Mouse (Mus musculus) midbrain, embryonic 16.5 days (tissue): ENCODE measurements around the gene Wbp1l. TPM values are rescaled to one million over a fixed set of nuclear protein-coding genes. Genes with fewer than 3 reads are reported as not detected.

Experiments used
- ATAC-seq: fragments of 200-750 bp; cut with Nextera tagmentation; 2 replicates; pipeline ENCODE4 v1.8.0; 2017; ENCODE audit warnings: moderate TSS enrichment
- H3K27ac ChIP-seq: fragments of 300-500 bp; sonication (generic); 2 replicates; pipeline ENCODE4 v1.5.1; 2014; ENCODE audit warnings: mild to moderate bottlenecking, low read length, mixed read lengths
- H3K27me3 ChIP-seq: fragments of 300-500 bp; sonication (generic); 2 replicates; pipeline ENCODE4 v1.6.1; 2014; ENCODE audit warnings: low read depth, low read length, mixed read lengths; ENCODE audit not compliant: control insufficient read depth, insufficient read depth
- H3K36me3 ChIP-seq: fragments of 300-500 bp; sonication (generic); 2 replicates; pipeline ENCODE4 v1.6.1; 2014; ENCODE audit warnings: mild to moderate bottlenecking, low read length, moderate library complexity, mixed read lengths; ENCODE audit not compliant: control insufficient read depth, insufficient read depth
- H3K4me1 ChIP-seq: fragments of 300-500 bp; sonication (generic); 2 replicates; pipeline ENCODE4 v1.6.1; 2014; ENCODE audit warnings: mild to moderate bottlenecking, low read length, mixed read lengths; ENCODE audit not compliant: control insufficient read depth, insufficient read depth
- H3K4me2 ChIP-seq: fragments of 300-500 bp; sonication (generic); 2 replicates; pipeline ENCODE4 v1.6.1; 2014; ENCODE audit warnings: mild to moderate bottlenecking, low read length, mixed read lengths
- H3K4me3 ChIP-seq: fragments of 300-500 bp; sonication (generic); 2 replicates; pipeline ENCODE4 v1.5.1; 2014; ENCODE audit warnings: low read depth, mild to moderate bottlenecking, low read length, moderate library complexity, mixed read lengths
- H3K9ac ChIP-seq: fragments of 300-500 bp; sonication (generic); 2 replicates; pipeline ENCODE4 v1.6.1; 2014; ENCODE audit warnings: low read depth, low read length, mixed read lengths
- H3K9me3 ChIP-seq: fragments of 300-500 bp; sonication (generic); replicated peaks from 2 replicates; pipeline ENCODE4 v1.6.1; 2014; ENCODE audit warnings: mild to moderate bottlenecking, low read length, mixed read lengths; ENCODE audit not compliant: control insufficient read depth, poor library complexity, severe bottlenecking
- whole genome bisulfite sequencing: fragments of 180-500 bp; shearing (Covaris S2); extraction: QIAGEN DNeasy Blood & Tissue Kit; methylation state at CpG from one replicate; pipeline ENCODE4 v1.1.7; 2014; 5-methylcytosine and 5-hydroxymethylcytosine counted together
- polyA plus RNA-seq: library from polyadenylated mRNA; unstranded; fragments of >200 nt; fragmentation: Nextera tagmentation; extraction: Ambion mirVana; gene quantifications from 2 replicates; pipeline ENCODE4 v1.2.1, GENCODE M21; 2015

Wbp1l gene
- polyA plus RNA-seq, 1 experiment from 2014 or later = 34.0 TPM

DNA sequence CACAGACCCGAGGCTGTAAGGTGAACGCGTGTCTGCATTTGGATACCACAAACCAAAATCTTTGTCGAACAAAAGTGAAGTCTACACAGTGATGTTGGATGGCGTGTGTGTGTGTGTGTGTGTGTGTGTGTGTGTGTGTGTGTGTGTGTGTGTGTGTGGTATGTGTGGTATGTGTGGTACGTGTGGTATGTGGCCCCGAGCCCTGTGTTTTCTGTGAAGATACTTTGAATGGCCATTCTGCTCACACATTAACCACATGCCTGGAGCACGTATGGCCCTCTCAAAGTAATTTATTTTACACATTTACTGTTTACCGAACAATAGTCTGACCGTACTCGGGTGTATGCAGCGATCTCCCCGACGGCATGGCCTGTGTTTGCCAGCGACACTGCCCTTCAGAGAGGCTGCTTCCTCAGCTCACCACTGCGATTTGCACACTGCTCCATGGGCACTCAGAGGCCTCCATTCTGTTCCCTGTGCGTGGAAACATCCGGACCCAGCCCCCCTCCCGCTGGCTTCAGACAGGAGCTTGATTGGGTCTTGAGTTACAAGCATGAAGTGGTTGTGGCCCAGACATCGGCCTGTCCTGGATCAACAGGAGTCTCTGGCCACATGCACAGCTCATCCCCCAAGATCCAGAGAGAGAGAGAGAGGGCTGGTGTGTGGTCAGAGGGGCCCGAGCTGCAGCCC, 57.4 kb downstream of the Wbp1l start:
- Histone ChIP-seq H3K4me1 (no peaks in the 10 kb centered on the region), H3K27me3 (no peaks in the 10 kb centered on the region), H3K9ac (no peak overlapping the region), H3K27ac (no peak overlapping the region), H3K36me3 (peaks cover 23% of the 10 kb centered on the region), H3K4me3 (no peak overlapping the region), H3K9me3 (no peaks in the 10 kb centered on the region), H3K4me2 (no peak overlapping the region)
- no peak for ATAC-seq
- WGBS = 95% methylated on average over 21 of the region's 21 CpGs

DNA sequence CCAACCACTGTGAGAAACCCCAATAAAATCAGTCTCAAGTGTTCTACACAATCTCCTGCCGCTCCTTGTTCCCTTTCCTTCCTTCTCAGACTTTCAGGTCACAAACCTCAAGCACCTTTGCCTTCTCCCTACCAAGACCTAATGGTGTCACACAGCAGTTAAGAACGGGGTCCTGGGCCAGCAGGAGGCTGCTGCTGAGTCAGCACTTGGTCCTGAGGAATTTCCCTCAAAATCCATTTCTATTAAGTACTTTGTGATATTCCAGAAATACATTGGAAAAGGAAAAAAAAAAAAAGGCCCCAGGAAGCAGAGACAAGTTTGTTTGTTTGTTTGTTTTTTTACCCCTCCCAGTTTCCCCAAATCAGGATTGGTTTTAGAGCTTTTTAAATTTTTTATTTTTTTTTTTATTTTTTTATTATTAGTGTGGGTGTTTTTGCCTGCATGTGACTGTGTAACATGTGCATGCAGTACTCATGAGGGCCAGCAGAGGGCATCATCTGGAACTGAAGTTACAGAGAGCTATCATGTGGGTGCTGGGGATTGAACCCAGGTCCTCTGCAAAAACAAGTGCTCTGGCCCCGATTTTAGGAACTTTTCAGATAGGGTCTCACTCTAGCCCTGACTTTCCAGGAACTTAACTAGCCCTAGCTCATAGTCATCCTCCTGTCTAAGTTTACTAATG, 58.6 kb downstream of the Wbp1l start:
- H3K27ac ChIP-seq = no peak overlapping the region
- H3K36me3 ChIP-seq = peaks cover 23% of the 10 kb centered on the region
- 96% methylated on average over 3 of the region's 3 CpGs for WGBS
- no peaks in the 10 kb centered on the region for H3K9me3 ChIP-seq
- no peak overlapping the region for H3K9ac ChIP-seq
- no peak for ATAC-seq
- H3K4me1 ChIP-seq = no peaks in the 10 kb centered on the region
- H3K27me3 ChIP-seq = no peaks in the 10 kb centered on the region
- H3K4me2 ChIP-seq = no peak overlapping the region
- H3K4me3 ChIP-seq = no peak overlapping the region

DNA sequence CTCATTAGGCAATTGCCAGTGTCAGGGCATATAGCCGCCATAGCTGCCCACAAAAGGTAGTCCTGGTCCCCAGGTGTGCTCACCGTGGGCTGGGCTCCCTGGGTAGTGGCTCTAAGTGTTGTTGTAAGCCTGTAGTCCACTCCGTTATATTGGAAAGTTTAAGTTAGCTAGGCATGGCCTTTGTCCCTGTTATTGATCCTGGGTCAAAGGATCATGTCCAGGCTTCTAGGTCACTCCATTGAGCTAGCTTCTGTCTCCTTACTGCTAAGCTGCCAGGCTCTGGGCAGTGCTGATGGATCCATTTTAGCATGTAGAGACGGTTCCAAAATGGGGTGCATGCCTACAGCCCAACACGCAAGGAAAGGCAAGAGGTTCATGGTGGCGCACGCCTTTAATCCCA, 59.5 kb downstream of the Wbp1l start:
- no peak overlapping the region for H3K4me3 ChIP-seq
- no peak for ATAC-seq
- H3K9ac ChIP-seq = no peak overlapping the region
- no peaks in the 10 kb centered on the region for H3K4me1 ChIP-seq
- H3K4me2 ChIP-seq = no peak overlapping the region
- no peak overlapping the region for H3K27ac ChIP-seq
- H3K9me3 ChIP-seq = no peaks in the 10 kb centered on the region
- 96% methylated on average over 7 of the region's 7 CpGs for WGBS
- peaks cover 21% of the 10 kb centered on the region for H3K36me3 ChIP-seq
- H3K27me3 ChIP-seq = no peaks in the 10 kb centered on the region

DNA sequence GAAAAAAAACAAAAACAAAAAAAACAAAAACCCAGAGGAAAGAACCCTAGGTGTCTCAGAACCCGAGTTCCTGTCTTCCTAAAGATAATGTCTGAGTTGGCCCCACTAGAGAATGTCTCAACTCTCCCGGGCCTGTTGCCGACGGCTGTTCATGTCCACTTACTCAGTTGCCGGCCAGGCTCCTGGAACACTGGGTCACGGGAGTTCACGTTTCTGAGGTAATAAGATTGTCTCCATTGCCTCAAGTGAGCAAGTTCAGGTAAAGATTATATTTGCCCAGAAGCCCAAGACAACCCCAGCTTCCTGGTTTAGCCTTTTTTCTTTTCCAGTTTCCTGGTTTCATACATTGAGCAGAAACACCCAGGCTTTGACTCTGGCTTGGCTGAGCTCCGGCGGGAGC, 60.0 kb downstream of the Wbp1l start:
- no peak for ATAC-seq
- H3K27me3 ChIP-seq = no peaks in the 10 kb centered on the region
- 88% methylated on average over 9 of the region's 9 CpGs for WGBS
- H3K4me3 ChIP-seq = no peak overlapping the region
- H3K27ac ChIP-seq = no peak overlapping the region
- no peak overlapping the region for H3K4me2 ChIP-seq
- H3K9me3 ChIP-seq = no peaks in the 10 kb centered on the region
- no peak overlapping the region for H3K9ac ChIP-seq
- peaks cover 19% of the 10 kb centered on the region for H3K36me3 ChIP-seq
- H3K4me1 ChIP-seq = no peaks in the 10 kb centered on the region

DNA sequence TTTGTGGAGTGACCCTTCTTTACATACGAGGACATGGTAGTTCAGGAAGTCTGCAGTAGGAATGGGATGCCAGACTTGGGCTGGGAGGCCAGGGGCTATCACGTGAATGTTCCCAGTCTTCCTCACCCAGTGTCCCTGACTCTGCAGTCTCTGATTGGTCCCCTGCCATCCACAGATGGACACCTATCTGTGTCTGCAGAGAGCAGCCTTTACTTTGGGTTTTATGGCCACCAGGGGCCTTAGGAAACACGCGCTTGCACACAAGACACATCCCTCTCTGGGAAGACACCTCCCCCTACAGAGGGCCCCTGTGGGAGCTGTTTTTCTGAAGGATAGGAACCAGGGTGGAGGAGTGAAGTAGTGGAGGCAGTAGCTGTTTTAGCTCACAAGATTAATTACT, 62.6 kb downstream of the Wbp1l start:
- H3K27ac ChIP-seq = no peak overlapping the region
- peaks cover 3% of the 10 kb centered on the region; the same call in 1 of the 2 replicates for H3K4me1 ChIP-seq
- H3K9me3 ChIP-seq = no peaks in the 10 kb centered on the region
- no peak overlapping the region for H3K9ac ChIP-seq
- 0 out of 2 replicates have a peak, but pooled peaks cover 4% of the 10 kb centered on the region for H3K36me3 ChIP-seq
- no peak overlapping the region for H3K4me2 ChIP-seq
- H3K4me3 ChIP-seq = no peak overlapping the region
- no peaks in the 10 kb centered on the region for H3K27me3 ChIP-seq
- no peak for ATAC-seq
- 67% methylated on average over 4 of the region's 4 CpGs for WGBS

DNA sequence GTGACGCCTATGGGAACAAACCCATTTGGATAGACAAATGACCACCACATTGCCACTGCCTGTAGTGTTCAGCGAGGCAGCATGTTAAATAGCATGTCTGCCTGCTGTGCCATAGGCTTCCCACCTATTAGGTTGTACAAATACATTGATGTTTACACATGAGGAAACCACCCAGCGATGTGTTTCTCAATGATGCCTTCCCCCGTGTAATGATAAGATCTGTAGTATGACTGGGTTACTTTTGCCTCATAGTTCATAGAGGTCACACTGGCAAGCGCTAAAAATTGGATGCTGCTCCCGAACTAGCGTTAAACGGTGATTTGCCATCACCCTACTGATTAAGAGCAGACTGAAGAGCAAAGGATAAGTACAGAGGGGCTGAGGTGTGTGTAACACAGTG, 63.3 kb downstream of the Wbp1l start:
- no peak for ATAC-seq
- no peaks in the 10 kb centered on the region for H3K36me3 ChIP-seq

DNA sequence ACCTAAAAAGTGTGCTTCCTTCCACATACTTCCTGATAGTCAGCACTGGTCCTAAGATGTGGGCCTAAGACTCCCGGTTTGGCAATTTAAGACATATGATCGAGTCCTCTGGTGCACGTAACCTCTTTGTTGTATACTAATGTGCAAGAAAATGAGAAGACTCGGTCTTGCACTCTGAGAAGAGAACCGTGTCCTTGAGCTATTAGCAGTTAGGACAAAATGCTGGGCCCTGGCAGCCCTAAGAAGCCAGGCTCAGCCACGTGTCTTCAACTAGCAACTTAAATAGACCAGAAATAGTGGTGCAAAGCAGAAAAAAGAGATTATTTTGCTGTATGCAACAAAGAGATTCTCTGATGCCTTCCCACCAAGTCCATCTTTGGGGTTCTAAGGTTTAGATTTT, 63.9 kb downstream of the Wbp1l start:
- H3K9me3 ChIP-seq = no peaks in the 10 kb centered on the region
- 83% methylated on average over 6 of the region's 6 CpGs for WGBS
- no peak overlapping the region for H3K27ac ChIP-seq
- ATAC-seq = no peak
- H3K36me3 ChIP-seq = no peaks in the 10 kb centered on the region
- H3K4me1 ChIP-seq = peaks cover 3% of the 10 kb centered on the region; the same call in 1 of the 2 replicates
- no peak overlapping the region for H3K4me2 ChIP-seq
- no peak overlapping the region for H3K4me3 ChIP-seq
- no peaks in the 10 kb centered on the region for H3K27me3 ChIP-seq
- H3K9ac ChIP-seq = no peak overlapping the region

More for the DNA sequence above, 63.3 kb downstream of the Wbp1l start:
- H3K27ac ChIP-seq = no peak overlapping the region
- H3K27me3 ChIP-seq = no peaks in the 10 kb centered on the region
- WGBS = 87% methylated on average over 8 of the region's 8 CpGs
- no peak overlapping the region for H3K4me3 ChIP-seq
- no peak overlapping the region for H3K9ac ChIP-seq
- H3K4me1 ChIP-seq = peaks cover 3% of the 10 kb centered on the region; the same call in 1 of the 2 replicates
- no peak overlapping the region for H3K4me2 ChIP-seq
- no peaks in the 10 kb centered on the region for H3K9me3 ChIP-seq

DNA sequence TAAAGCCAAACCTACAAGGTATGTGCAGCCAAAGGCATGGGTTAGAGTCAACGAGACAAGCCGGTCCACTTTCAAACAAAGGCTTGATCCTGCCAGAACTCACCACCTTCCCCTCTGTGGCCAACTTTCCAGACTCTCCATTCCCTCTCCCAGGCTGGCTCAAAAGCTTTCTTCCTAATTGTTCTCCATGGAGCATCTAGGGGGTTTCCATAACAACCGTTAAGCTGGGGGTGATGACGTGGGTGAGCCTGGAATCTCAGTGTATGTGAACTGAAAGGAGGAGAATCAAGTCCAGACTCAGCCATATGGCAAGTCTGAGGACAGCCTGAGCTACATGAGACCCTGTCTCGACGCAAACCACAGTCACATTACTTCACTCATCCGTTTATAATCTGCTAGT, 66.6 kb downstream of the Wbp1l start:
- no peak overlapping the region for H3K9ac ChIP-seq
- H3K36me3 ChIP-seq = no peaks in the 10 kb centered on the region
- no peak for ATAC-seq
- no peaks in the 10 kb centered on the region for H3K9me3 ChIP-seq
- WGBS = 39% methylated on average over 7 of the region's 7 CpGs
- H3K4me2 ChIP-seq = no peak overlapping the region
- no peak overlapping the region for H3K27ac ChIP-seq
- H3K4me1 ChIP-seq = peaks cover 3% of the 10 kb centered on the region; the same call in 1 of the 2 replicates
- no peak overlapping the region for H3K4me3 ChIP-seq
- no peaks in the 10 kb centered on the region; the same call in 1 of the 2 replicates for H3K27me3 ChIP-seq

DNA sequence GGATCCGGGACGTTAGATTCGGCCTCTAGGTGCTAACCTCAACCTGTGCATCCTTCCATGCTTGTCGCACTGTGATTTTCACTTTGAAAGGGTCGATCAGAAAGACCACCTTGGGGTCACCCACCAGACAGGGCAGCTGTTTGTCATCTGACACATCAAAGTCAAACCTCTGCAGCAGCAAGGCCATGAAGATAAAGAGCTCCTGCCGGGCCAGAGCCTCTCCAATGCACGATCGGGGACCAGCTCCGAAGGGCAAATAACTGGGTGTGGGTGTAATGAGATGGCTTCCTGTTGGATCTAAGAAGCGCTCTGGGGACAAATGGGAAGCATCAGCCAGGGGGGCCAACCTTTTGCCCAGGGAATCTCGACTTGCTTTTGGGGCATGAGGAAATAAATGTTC, 68.4 kb downstream of the Wbp1l start:
- Histone ChIP-seq H3K4me3 (no peak overlapping the region), H3K4me1 (peaks cover 3% of the 10 kb centered on the region; the same call in 1 of the 2 replicates), H3K27ac (no peak overlapping the region), H3K4me2 (no peak overlapping the region), H3K9me3 (no peaks in the 10 kb centered on the region), H3K27me3 (no peaks in the 10 kb centered on the region; the same call in 1 of the 2 replicates), H3K36me3 (no peaks in the 10 kb centered on the region), H3K9ac (no peak overlapping the region)
- 63% methylated on average over 11 of the region's 11 CpGs for WGBS
- ATAC-seq = no peak
